Mouse (Mus musculus) left cerebral cortex, adult 2 months (tissue): ENCODE results near the gene Tmem125. TPM values are rescaled to one million over a fixed set of nuclear protein-coding genes. Genes with fewer than 3 reads are reported as not detected.

Source experiments
- DNase-seq, 2 experiments: peaks; one replicate each; pipeline ENCODE4 v3.0.0; 2021 to 2022; ENCODE audit warnings: low spot score in 2 of 2, mixed read lengths in 1 of 2; ENCODE audit errors: extremely low spot score in 1 of 2
- H3K27ac ChIP-seq: fragments of 200-600 bp; 2 replicates; pipeline ENCODE4 v1.8.1; 2022
- H3K4me3 ChIP-seq: fragments of 200-600 bp; 2 replicates; pipeline ENCODE4 v1.8.1; 2022
- CTCF ChIP-seq: fragments of 200-600 bp; IDR thresholded peaks from 2 replicates; pipeline ENCODE4 v1.8.1; 2022; ENCODE audit warnings: antibody characterized with exemption, mild to moderate bottlenecking, moderate library complexity
- intact Hi-C: fragments of 180-260 bp; cut with DNase I; formaldehyde crosslinking; loops from one replicate; pipeline ENCODE4 v1.15.1; 2025
- long read RNA-seq, 2 experiments: library from polyadenylated mRNA; stranded (forward); transcript quantifications; one replicate each; pipeline ENCODE4 v2.0.0; 2021; ENCODE audit warnings: borderline mapping rate in 2 of 2
- total RNA-seq, 2 experiments: library from RNA; stranded (reverse); gene quantifications; 2 replicates each; pipeline ENCODE4 v1.2.3; 2021

Tmem125 gene
- 1 to 10 TPM; 5.0 to 7.1 TPM for total RNA-seq
- long read RNA-seq, experiment 1, transcript Tmem125-203 (2 exons, 717 nt) = major isoform, 6 of 6 reads
- long read RNA-seq, experiment 1, partial matches to known transcripts = 0 of 6 reads
- long read RNA-seq, experiment 1, other reads (novel, unspliced or antisense) = 0 of 6 reads
- long read RNA-seq, experiment 2, partial matches to known transcripts = 0 of 4 reads
- long read RNA-seq, experiment 2, other reads (novel, unspliced or antisense) = 0 of 4 reads

- TF ChIP-seq CTCF = no peak
- intact Hi-C loops = loop anchor here (5.0 kb wide), 1 partner anchor 96 kb away; no protein-coding TSS in a partner anchor
- Histone ChIP-seq H3K4me3 (peak within 1 kb of the TSS; percentile 32), H3K27ac (peak within 1 kb of the TSS; percentile 22)
- DNase-seq = peak in 1 of 2 experiments; percentile 31
These were observed at the start of gene Tmem125 for GRCm38 (mm10) chr4:118543592-118544260. Gene Tmem125, minus strand, starts transcription at chr4:118544044.

GRCm38 (mm10) chr4:118589733-118590130 is 45.9 kb upstream of the Tmem125 start:
- DNase-seq = no peak
- Histone ChIP-seq H3K27ac (no peak overlapping the region), H3K4me3 (no peak overlapping the region)
- TF ChIP-seq CTCF = no peak
- intact Hi-C loops = no loop called here

GRCm38 (mm10) chr4:118589053-118589732 is 45.3 kb upstream of the Tmem125 start:
- Histone ChIP-seq H3K4me3 (no peak overlapping the region), H3K27ac (no peak overlapping the region)
- TF ChIP-seq CTCF = no peak
- intact Hi-C loops = no loop called here
- DNase-seq = no peak

- peak; percentile 13; the same call in 1 of the 2 replicates for TF ChIP-seq CTCF
- intact Hi-C loops = no loop called here
These were observed 38.8 kb upstream of the Tmem125 start for GRCm38 (mm10) chr4:118582629-118583028.

GRCm38 (mm10) chr4:118581508-118581907 is 37.7 kb upstream of the Tmem125 start:
- TF ChIP-seq CTCF = no peak
- intact Hi-C loops = no loop called here
- DNase-seq = no peak
- no peak overlapping the region for H3K27ac ChIP-seq
- no peak overlapping the region for H3K4me3 ChIP-seq

More at GRCm38 (mm10) chr4:118582629-118583028, 38.8 kb upstream of the Tmem125 start:
- no peak overlapping the region for H3K27ac ChIP-seq
- DNase-seq = no peak
- no peak overlapping the region for H3K4me3 ChIP-seq

GRCm38 (mm10) chr4:118579313-118579712 is 35.5 kb upstream of the Tmem125 start:
- intact Hi-C loops = loop anchor here (1.0 to 10.0 kb wide), 3 partner anchors 132 to 495 kb away; no protein-coding TSS in a partner anchor
- DNase-seq = peak; percentile 31 to 57
- peak; percentile 72 for TF ChIP-seq CTCF
- Histone ChIP-seq H3K27ac (no peak overlapping the region), H3K4me3 (no peak overlapping the region)

GRCm38 (mm10) chr4:118576097-118576496 is 32.3 kb upstream of the Tmem125 start:
- Histone ChIP-seq H3K4me3 (no peak overlapping the region), H3K27ac (no peak overlapping the region)
- peak; percentile 86 to 94 for DNase-seq
- intact Hi-C loops = loop anchor here (5.0 to 10.0 kb wide), 2 partner anchors 129 to 491 kb away; no protein-coding TSS in a partner anchor
- peak; percentile 87 for TF ChIP-seq CTCF

GRCm38 (mm10) chr4:118571441-118571840 is 27.6 kb upstream of the Tmem125 start:
- no peak for TF ChIP-seq CTCF
- DNase-seq = peak; percentile 33 to 63
- H3K27ac ChIP-seq = no peak overlapping the region
- intact Hi-C loops = loop anchor here (10.0 kb wide), 1 partner anchor 487 kb away; no protein-coding TSS in a partner anchor
- H3K4me3 ChIP-seq = no peak overlapping the region

- no peak for TF ChIP-seq CTCF
- Histone ChIP-seq H3K27ac (no peak overlapping the region), H3K4me3 (no peak overlapping the region)
- intact Hi-C loops = no loop called here
- DNase-seq = no peak
These were observed 25.5 kb upstream of the Tmem125 start for GRCm38 (mm10) chr4:118569320-118569719.

- no peak overlapping the region for H3K4me3 ChIP-seq
- no peak for DNase-seq
- no peak for TF ChIP-seq CTCF
- intact Hi-C loops = no loop called here
- H3K27ac ChIP-seq = no peak overlapping the region
These were observed 24.9 kb upstream of the Tmem125 start for GRCm38 (mm10) chr4:118568709-118569108.

- peak; percentile 99 for TF ChIP-seq CTCF
- intact Hi-C loops = loop anchor here (1.0 kb wide), 1 partner anchor 157 kb away; the partner anchor contains the start of genes Med8 and Szt2
- Histone ChIP-seq H3K27ac (no peak overlapping the region), H3K4me3 (no peak overlapping the region)
- peak; percentile 53 to 54 for DNase-seq
These were observed 22.4 kb upstream of the Tmem125 start for GRCm38 (mm10) chr4:118566161-118566676.
